Mouse (Mus musculus): ENCODE data around the gene Akt2.

DNA sequence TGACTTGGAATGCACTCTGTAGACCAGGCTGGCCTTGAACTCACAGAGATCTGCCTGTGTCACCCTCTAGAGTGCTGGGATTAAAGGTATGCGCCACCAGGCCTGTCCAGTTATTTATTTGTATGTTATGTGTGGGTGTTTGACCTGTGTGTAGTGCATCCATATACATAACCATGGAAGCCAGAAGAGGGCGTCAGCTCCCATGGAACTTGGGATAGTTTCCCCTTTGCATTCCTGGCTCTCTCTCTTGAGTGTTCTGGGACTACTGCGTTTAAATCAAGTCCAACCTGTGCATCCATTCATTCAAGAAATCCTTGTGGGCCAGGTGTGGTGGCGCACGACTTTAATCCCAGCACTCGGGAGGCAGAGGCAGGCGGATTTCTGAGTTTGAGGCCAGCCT lies 55.2 kb downstream of the Akt2 start:
- TF ChIP-seq CTCF (IDR thresholded peaks at IDR 0.05; ENCODE audit: insufficient read depth, low read length), result no peak
- no peak for TF ChIP-seq POLR2A (IDR thresholded peaks at IDR 0.05; ENCODE audit: borderline replicate concordance, extremely low read depth, low read depth, low read length)

Measured in lung, adult 2 months (tissue).